Mouse (Mus musculus) forebrain, embryonic 14.5 days (tissue): Measurements from ENCODE around the gene Itgb6. TPM values are rescaled to one million over a fixed set of nuclear protein-coding genes. Genes with fewer than 3 reads are reported as not detected.
A peak's percentile ranks its signal among the peaks of the same experiment; 100 is the strongest.

ENCODE experiments used
- ATAC-seq: fragments of 200-750 bp; cut with Nextera tagmentation; 2 replicates; pipeline ENCODE4 v1.8.0; 2017; ENCODE audit warnings: mild to moderate bottlenecking, moderate library complexity
- DNase-seq: peaks from one replicate; pipeline ENCODE4 v3.0.0-alpha.2; 2015; ENCODE audit warnings: low spot score
- H3K27ac ChIP-seq: fragments of 300-500 bp; sonication (generic); 2 replicates; pipeline ENCODE4 v1.5.1; 2014; ENCODE audit warnings: low read depth, mild to moderate bottlenecking, control low read depth, low read length, moderate library complexity
- H3K27me3 ChIP-seq: fragments of 300-500 bp; sonication (generic); replicated peaks from 2 replicates; pipeline ENCODE4 v1.6.1; 2014; ENCODE audit warnings: low read length, control low read depth, mixed read lengths; ENCODE audit not compliant: control insufficient read depth, insufficient read depth
- H3K36me3 ChIP-seq: fragments of 300-500 bp; sonication (generic); 2 replicates; pipeline ENCODE4 v1.6.1; 2014; ENCODE audit warnings: low read length, control low read depth; ENCODE audit not compliant: control insufficient read depth, insufficient read depth
- H3K4me1 ChIP-seq: fragments of 300-500 bp; sonication (generic); 2 replicates; pipeline ENCODE4 v1.6.1; 2014; ENCODE audit warnings: antibody characterized with exemption, low read length, control low read depth; ENCODE audit not compliant: control insufficient read depth, insufficient read depth
- H3K4me2 ChIP-seq: fragments of 300-500 bp; sonication (generic); 2 replicates; pipeline ENCODE4 v1.6.1; 2014; ENCODE audit warnings: mild to moderate bottlenecking, control low read depth, low read length
- H3K4me3 ChIP-seq: fragments of 300-500 bp; sonication (generic); 2 replicates; pipeline ENCODE4 v1.5.1; 2014; ENCODE audit warnings: low read depth, low read length, control low read depth
- H3K9ac ChIP-seq: fragments of 300-500 bp; sonication (generic); 2 replicates; pipeline ENCODE4 v1.6.1; 2014; ENCODE audit warnings: mild to moderate bottlenecking, low read length, control low read depth, moderate library complexity
- H3K9me3 ChIP-seq: fragments of 300-500 bp; sonication (generic); replicated peaks from 2 replicates; pipeline ENCODE4 v1.6.1; 2016; ENCODE audit warnings: low read length, control low read depth, mixed read lengths; ENCODE audit not compliant: control insufficient read depth
- WGBS: fragments of 180-500 bp; shearing (Covaris S2); extraction: QIAGEN DNeasy Blood & Tissue Kit; methylation state at CpG from one replicate; pipeline ENCODE4 v1.1.7; 2014; 5-methylcytosine and 5-hydroxymethylcytosine counted together
- polyA plus RNA-seq: library from polyadenylated mRNA; unstranded; fragments of >200 nt; fragmentation: Nextera tagmentation; extraction: Ambion mirVana; gene quantifications from 2 replicates; pipeline ENCODE4 v1.2.1, GENCODE M21; 2014

The Itgb6 gene
- polyA plus RNA-seq, 1 experiment from 2014 or later = 0.09 TPM

DNA sequence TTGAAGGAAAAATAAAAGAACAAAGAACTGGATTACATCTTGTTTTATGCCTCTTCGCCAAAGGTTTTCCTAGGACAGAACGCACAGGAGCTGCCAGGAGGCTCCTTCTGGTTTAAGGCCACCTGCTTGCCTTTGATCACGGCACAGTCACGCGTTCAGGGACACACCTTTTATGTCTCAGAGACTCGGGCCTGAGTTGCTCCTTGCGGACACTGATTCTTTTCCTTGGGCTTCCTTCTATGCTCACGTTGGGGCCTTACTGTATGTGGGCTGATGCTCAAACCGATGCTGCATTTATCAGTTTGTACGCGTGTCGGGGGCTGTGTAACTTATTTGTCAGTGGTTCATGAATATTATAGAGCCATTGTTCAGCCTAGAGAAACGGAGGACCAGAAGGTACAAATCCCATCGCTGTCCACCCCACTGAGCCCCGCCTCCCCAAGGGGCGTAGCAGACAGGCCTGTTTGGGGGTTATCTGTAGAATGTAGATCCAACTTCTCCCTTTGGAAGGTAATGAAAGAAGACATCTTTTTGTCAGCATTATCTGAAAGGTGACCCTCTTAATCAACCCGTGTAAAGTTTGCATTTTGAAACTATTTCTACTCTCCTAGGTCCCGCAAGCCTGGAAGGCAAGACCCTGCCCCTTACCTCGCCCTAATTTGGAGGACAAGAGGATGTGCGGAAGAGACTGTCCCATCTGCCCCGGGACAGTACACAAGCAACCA lies 170.1 kb downstream of the Itgb6 start:
- Histone ChIP-seq H3K9me3 (no peaks in the 10 kb centered on the region), H3K27me3 (0 out of 2 replicates have a peak, but pooled peaks cover 5% of the 10 kb centered on the region), H3K4me3 (peak overlapping the region; percentile 31), H3K9ac (peak overlapping the region; percentile 49), H3K27ac (no peak overlapping the region), H3K4me2 (peak overlapping the region; percentile 61), H3K36me3 (no peaks in the 10 kb centered on the region), H3K4me1 (peaks cover 7% of the 10 kb centered on the region)
- ATAC-seq (0 out of 2 replicates have a peak, but pooled peaks have one; percentile 2), DNase-seq (no peak)
- WGBS = 22% methylated on average over 21 of the region's 21 CpGs

DNA sequence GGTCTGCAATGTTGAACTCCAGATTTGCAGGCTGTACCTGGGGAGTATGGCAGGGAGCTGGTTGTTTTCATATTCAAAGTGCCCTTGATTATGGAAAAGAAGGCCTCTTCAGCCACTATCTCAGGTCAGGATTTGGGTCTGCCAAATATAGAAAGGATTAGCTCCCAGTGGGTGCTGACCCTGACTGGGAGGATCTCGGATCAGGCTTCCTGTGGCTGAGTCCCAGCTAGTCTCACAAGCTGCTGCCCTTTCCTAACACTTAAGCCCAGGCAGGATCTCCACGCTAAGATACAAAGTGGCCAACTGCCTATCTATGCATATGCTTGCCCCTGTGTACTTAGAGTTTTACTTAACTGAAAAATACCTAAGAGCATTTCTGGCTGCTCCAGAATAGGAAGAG lies 170.8 kb downstream of the Itgb6 start:
- WGBS = 32% methylated on average over 2 of the region's 2 CpGs
- DNase-seq (no peak), ATAC-seq (no peak)
- no peak overlapping the region for H3K27ac ChIP-seq
- H3K9me3 ChIP-seq = no peaks in the 10 kb centered on the region
- H3K9ac ChIP-seq = no peak overlapping the region
- peaks cover 7% of the 10 kb centered on the region for H3K4me1 ChIP-seq
- no peaks in the 10 kb centered on the region for H3K36me3 ChIP-seq
- 0 out of 2 replicates have a peak, but pooled peaks cover 5% of the 10 kb centered on the region for H3K27me3 ChIP-seq
- H3K4me3 ChIP-seq = no peak overlapping the region
- no peak overlapping the region for H3K4me2 ChIP-seq

DNA sequence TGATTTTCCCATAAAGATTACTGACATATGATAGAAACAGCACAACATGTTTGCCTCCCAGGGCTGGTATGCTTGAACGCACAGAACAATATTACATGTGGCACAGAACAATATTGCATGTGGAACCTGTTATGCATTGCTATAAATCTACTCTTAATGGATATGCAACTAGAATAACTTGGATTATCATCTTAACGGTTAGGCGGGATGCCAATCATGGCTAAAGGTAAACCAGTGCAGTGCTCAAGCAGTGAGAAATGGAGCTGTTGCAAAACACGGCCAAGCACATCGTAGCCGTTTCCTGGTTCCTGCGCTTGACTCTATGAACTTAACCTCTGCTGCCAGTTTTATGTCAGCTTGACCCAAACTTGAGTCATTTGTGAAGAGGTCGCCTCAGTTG lies 171.9 kb downstream of the Itgb6 start:
- ATAC-seq (no peak), DNase-seq (no peak)
- Histone ChIP-seq H3K4me2 (no peak overlapping the region), H3K27me3 (0 out of 2 replicates have a peak, but pooled peaks cover 5% of the 10 kb centered on the region), H3K9ac (no peak overlapping the region), H3K4me3 (no peak overlapping the region), H3K36me3 (no peaks in the 10 kb centered on the region), H3K9me3 (no peaks in the 10 kb centered on the region), H3K4me1 (peaks cover 7% of the 10 kb centered on the region), H3K27ac (no peak overlapping the region)
- WGBS = 96% methylated on average over 8 of the region's 8 CpGs

- 0 out of 2 replicates have a peak, but pooled peaks cover 5% of the 10 kb centered on the region for H3K27me3 ChIP-seq
- no peaks in the 10 kb centered on the region for H3K36me3 ChIP-seq
- H3K4me1 ChIP-seq = peaks cover 7% of the 10 kb centered on the region
- H3K9ac ChIP-seq = no peak overlapping the region
- no peaks in the 10 kb centered on the region for H3K9me3 ChIP-seq
- ATAC-seq (no peak), DNase-seq (no peak)
- 100% methylated on average over 2 of the region's 2 CpGs for WGBS
- no peak overlapping the region for H3K27ac ChIP-seq
- H3K4me2 ChIP-seq = no peak overlapping the region
- no peak overlapping the region for H3K4me3 ChIP-seq
Observed at GRCm38 (mm10) chr2:60549851-60550250, 172.6 kb downstream of the Itgb6 start.

Other genes with a start within 250 kb of the Itgb6 start
- 0.24 and 0.28 TPM in 2 replicates for gene Pla2r1, start 169.3 kb downstream of the Itgb6 start, polyA plus RNA-seq
- 20.0 and 21.6 TPM in 2 replicates for gene Rbms1, start 240.5 kb upstream of the Itgb6 start, polyA plus RNA-seq